Mouse (Mus musculus) thymus, adult 2 months (tissue): ENCODE results near the gene Tomm34.

ENCODE experiments used
- CTCF ChIP-seq: fragments of 200-500 bp; IDR thresholded peaks from 2 replicates; pipeline ENCODE4 v1.5.1; 2012; ENCODE audit warnings: mild to moderate bottlenecking, control low read depth, low read length, moderate library complexity, borderline replicate concordance; ENCODE audit not compliant: control insufficient read depth, poor library complexity, insufficient read depth; ENCODE audit errors: extremely low read depth
- POLR2A ChIP-seq: fragments of 200-500 bp; IDR thresholded peaks from 2 replicates; pipeline ENCODE4 v1.6.1; 2012; ENCODE audit warnings: mild to moderate bottlenecking, low read length, control low read depth, moderate library complexity; ENCODE audit not compliant: control insufficient read depth, poor library complexity, insufficient read depth; ENCODE audit errors: extremely low read depth

DNA sequence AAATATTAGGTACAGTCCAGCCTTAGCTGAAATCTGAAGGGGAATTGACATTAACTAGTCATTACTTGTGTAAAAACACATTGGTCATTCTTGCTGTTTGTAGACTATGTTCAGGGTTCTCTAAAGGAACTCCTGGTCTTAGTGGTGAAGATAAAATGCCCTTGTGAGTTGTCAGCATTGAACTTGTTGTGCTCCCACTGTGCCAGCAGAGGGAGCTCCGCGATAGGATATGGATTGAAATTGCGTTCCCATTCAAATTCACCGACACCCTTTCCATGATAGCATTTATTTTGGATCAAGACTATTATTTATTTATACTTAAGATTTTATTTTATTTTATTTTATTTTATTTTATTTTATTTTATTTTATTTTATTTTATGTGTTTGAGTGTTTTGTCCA is 32.5 kb upstream of the Tomm34 start:
- TF ChIP-seq POLR2A (no peak), CTCF (no peak)
